Mouse (Mus musculus) midbrain, embryonic 11.5 days (tissue): ENCODE measurements around the gene Trappc10. TPM values are rescaled to one million over a fixed set of nuclear protein-coding genes. Genes with fewer than 3 reads are reported as not detected.
A peak's percentile ranks its signal among the peaks of the same experiment; 100 is the strongest.

Experiments used
- ATAC-seq: fragments of 200-750 bp; cut with Nextera tagmentation; 2 replicates; pipeline ENCODE4 v1.8.0; 2017; ENCODE audit warnings: moderate TSS enrichment, moderate library complexity; ENCODE audit not compliant: low FRiP score
- DNase-seq: peaks from one replicate; pipeline ENCODE4 v3.0.0; 2015; ENCODE audit warnings: low spot score; ENCODE audit errors: missing footprints
- H3K27ac ChIP-seq: fragments of 300-500 bp; sonication (generic); 2 replicates; pipeline ENCODE4 v1.5.1; 2014; ENCODE audit warnings: low read depth, low read length
- H3K27me3 ChIP-seq: fragments of 300-500 bp; sonication (generic); 2 replicates; pipeline ENCODE4 v1.6.1; 2014; ENCODE audit warnings: mild to moderate bottlenecking, low read length, moderate library complexity, mixed read lengths; ENCODE audit not compliant: control insufficient read depth, insufficient read depth
- H3K36me3 ChIP-seq: fragments of 300-500 bp; sonication (generic); 2 replicates; pipeline ENCODE4 v1.6.1; 2014; ENCODE audit warnings: mild to moderate bottlenecking, low read length, moderate library complexity, mixed read lengths; ENCODE audit not compliant: control insufficient read depth, insufficient read depth
- H3K4me1 ChIP-seq: fragments of 300-500 bp; sonication (generic); 2 replicates; pipeline ENCODE4 v1.6.1; 2014; ENCODE audit warnings: low read length; ENCODE audit not compliant: control insufficient read depth, insufficient read depth
- H3K4me2 ChIP-seq: fragments of 300-500 bp; sonication (generic); 2 replicates; pipeline ENCODE4 v1.6.1; 2014; ENCODE audit warnings: mild to moderate bottlenecking, moderate library complexity
- H3K4me3 ChIP-seq: fragments of 300-500 bp; sonication (generic); 2 replicates; pipeline ENCODE4 v1.5.1; 2014; ENCODE audit warnings: low read depth, low read length
- H3K9ac ChIP-seq: fragments of 300-500 bp; sonication (generic); 2 replicates; pipeline ENCODE4 v1.6.1; 2014; ENCODE audit warnings: low read length
- H3K9me3 ChIP-seq: fragments of 300-500 bp; sonication (generic); 2 replicates; pipeline ENCODE4 v1.6.1; 2016; ENCODE audit warnings: low read length; ENCODE audit not compliant: control insufficient read depth
- WGBS: fragments of 180-500 bp; shearing (Covaris S2); extraction: QIAGEN DNeasy Blood & Tissue Kit; methylation state at CpG from one replicate; pipeline ENCODE4 v1.1.7; 2014; 5-methylcytosine and 5-hydroxymethylcytosine counted together
- polyA plus RNA-seq: library from polyadenylated mRNA; unstranded; fragments of >200 nt; fragmentation: Nextera tagmentation; extraction: Ambion mirVana; gene quantifications from 2 replicates; pipeline ENCODE4 v1.2.1, GENCODE M21; 2014

Gene Trappc10
- polyA plus RNA-seq, 1 experiment from 2014 or later = 16.7 TPM

DNA sequence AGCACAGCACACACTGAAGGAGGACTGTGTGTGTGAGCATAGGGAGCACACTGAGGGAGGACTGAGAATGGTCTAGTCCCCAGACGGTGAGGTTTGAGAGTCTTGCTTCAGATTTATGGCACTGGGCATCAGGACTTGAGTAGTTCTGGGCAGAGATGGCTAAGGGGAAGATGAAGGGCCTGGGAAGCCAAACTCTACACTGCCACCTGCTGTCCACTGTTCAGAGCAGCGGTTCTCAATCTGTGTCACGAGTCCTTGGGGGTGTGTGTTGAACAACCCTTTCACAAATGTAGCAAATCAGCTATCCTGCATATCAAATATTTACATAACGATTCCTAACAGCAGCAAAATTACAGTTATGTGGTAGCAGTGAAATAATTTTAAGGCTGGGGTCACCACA is 80.5 kb downstream of the Trappc10 start:
- H3K4me3 ChIP-seq = no peak overlapping the region
- DNase-seq = peak; percentile 90
- no peaks in the 10 kb centered on the region for H3K9me3 ChIP-seq
- H3K27me3 ChIP-seq = no peaks in the 10 kb centered on the region
- H3K9ac ChIP-seq = no peak overlapping the region
- H3K36me3 ChIP-seq = peaks cover 2% of the 10 kb centered on the region; the same call in 1 of the 2 replicates
- no peak overlapping the region for H3K27ac ChIP-seq
- 34% methylated on average over 4 of the region's 4 CpGs for WGBS
- no peak for ATAC-seq
- H3K4me2 ChIP-seq = no peak overlapping the region
- H3K4me1 ChIP-seq = peaks cover 3% of the 10 kb centered on the region

GRCm38 (mm10) chr10:78163241-78163640 is 81.2 kb downstream of the Trappc10 start:
- ATAC-seq (no peak), DNase-seq (no peak)
- H3K4me3 ChIP-seq = no peak overlapping the region
- no peak overlapping the region for H3K4me2 ChIP-seq
- no peak overlapping the region for H3K9ac ChIP-seq
- no peak overlapping the region for H3K27ac ChIP-seq
- H3K27me3 ChIP-seq = no peaks in the 10 kb centered on the region
- 0 out of 2 replicates have a peak, but pooled peaks cover 2% of the 10 kb centered on the region for H3K4me1 ChIP-seq
- H3K9me3 ChIP-seq = no peaks in the 10 kb centered on the region
- WGBS = 93% methylated on average over 9 of the region's 9 CpGs
- H3K36me3 ChIP-seq = peaks cover under 1% of the 10 kb centered on the region; the same call in 1 of the 2 replicates

DNA sequence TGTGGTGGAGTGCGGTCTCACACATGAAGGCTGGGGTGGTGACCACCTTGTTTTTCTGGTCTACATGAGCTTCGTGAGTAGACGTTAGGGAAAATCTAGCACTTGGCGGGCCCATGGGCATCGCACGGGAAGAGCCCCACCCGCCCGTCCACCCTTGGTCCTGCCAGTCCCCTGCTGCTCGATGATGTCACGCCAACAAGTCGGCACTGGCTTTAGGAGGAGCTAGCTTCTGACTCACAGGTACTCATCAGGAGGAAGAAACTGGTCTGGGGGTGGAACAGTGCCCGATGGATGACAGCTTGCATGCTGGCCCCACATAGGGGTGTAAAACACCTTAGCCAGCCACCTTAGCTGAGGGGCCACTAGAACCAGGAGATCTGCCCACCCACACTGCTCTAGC is 81.8 kb downstream of the Trappc10 start:
- WGBS = 96% methylated on average over 12 of the region's 12 CpGs
- H3K36me3 ChIP-seq = no peaks in the 10 kb centered on the region
- no peak for ATAC-seq

GRCm38 (mm10) chr10:78161096-78161495 is 83.3 kb downstream of the Trappc10 start:
- Histone ChIP-seq H3K36me3 (no peaks in the 10 kb centered on the region), H3K27ac (no peak overlapping the region)

More for the DNA sequence above, 81.8 kb downstream of the Trappc10 start:
- Histone ChIP-seq H3K4me3 (no peak overlapping the region), H3K9me3 (no peaks in the 10 kb centered on the region), H3K4me2 (no peak overlapping the region), H3K27me3 (no peaks in the 10 kb centered on the region), H3K4me1 (0 out of 2 replicates have a peak, but pooled peaks cover 2% of the 10 kb centered on the region), H3K27ac (no peak overlapping the region), H3K9ac (no peak overlapping the region)
- no peak for DNase-seq

GRCm38 (mm10) chr10:78160369-78161095 is 83.9 kb downstream of the Trappc10 start:
- no peak overlapping the region for H3K4me3 ChIP-seq
- H3K27ac ChIP-seq = no peak overlapping the region
- H3K9ac ChIP-seq = no peak overlapping the region
- no peaks in the 10 kb centered on the region for H3K36me3 ChIP-seq
- H3K4me2 ChIP-seq = no peak overlapping the region
- H3K4me1 ChIP-seq = 0 out of 2 replicates have a peak, but pooled peaks cover 2% of the 10 kb centered on the region
- no peaks in the 10 kb centered on the region for H3K9me3 ChIP-seq
- no peaks in the 10 kb centered on the region for H3K27me3 ChIP-seq
- 89% methylated on average over 16 of the region's 16 CpGs for WGBS
- DNase-seq (no peak), ATAC-seq (peak; percentile 19; the same call in 1 of the 2 replicates)

More at GRCm38 (mm10) chr10:78161096-78161495, 83.3 kb downstream of the Trappc10 start:
- H3K9me3 ChIP-seq = no peaks in the 10 kb centered on the region
- ATAC-seq (no peak), DNase-seq (no peak)
- no peak overlapping the region for H3K4me3 ChIP-seq
- H3K9ac ChIP-seq = no peak overlapping the region
- no peaks in the 10 kb centered on the region for H3K27me3 ChIP-seq
- 85% methylated on average over 8 of the region's 8 CpGs for WGBS
- H3K4me2 ChIP-seq = no peak overlapping the region
- H3K4me1 ChIP-seq = 0 out of 2 replicates have a peak, but pooled peaks cover 2% of the 10 kb centered on the region

- Histone ChIP-seq H3K9ac (no peak overlapping the region), H3K4me2 (no peak overlapping the region), H3K4me1 (0 out of 2 replicates have a peak, but pooled peaks cover 2% of the 10 kb centered on the region), H3K36me3 (no peaks in the 10 kb centered on the region), H3K4me3 (no peak overlapping the region), H3K9me3 (no peaks in the 10 kb centered on the region), H3K27ac (no peak overlapping the region), H3K27me3 (no peaks in the 10 kb centered on the region)
- DNase-seq (peak; percentile 96), ATAC-seq (peak; percentile 78)
- 2% methylated on average over 7 of the region's 7 CpGs for WGBS
Measured at GRCm38 (mm10) chr10:78159906-78160305, 84.5 kb downstream of the Trappc10 start.

DNA sequence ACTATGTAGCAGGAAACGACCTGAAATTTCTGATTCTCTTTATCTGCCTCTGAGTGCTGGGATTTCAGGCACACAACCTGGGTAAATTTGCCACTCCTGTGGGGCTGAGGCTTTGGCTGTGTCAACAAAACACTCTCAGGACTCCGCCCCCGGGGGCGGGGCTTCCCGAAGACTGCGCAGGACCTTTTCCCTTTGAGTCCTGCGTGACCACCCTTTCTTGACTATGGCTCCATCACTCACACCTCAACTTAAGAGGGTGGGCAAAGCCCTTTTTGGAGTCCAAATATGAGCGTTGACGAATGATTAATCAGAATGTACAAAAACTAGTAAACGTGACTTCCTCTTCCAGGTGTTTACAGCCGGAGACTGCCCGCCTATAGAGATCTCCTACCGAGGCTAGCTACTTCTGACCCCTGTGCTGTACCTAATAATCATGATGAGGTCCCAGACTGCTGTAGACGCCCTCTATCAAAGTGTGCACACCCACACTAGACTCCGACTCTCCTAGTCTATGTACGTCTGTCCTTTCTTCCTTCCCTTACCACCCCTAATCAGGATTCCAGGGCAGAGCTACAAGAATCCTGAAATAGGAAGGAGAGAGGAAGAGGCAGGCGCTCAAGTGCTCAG is 85.1 kb downstream of the Trappc10 start:
- 13% methylated on average over 17 of the region's 17 CpGs for WGBS
- H3K27ac ChIP-seq = no peak overlapping the region
- H3K4me2 ChIP-seq = no peak overlapping the region
- H3K36me3 ChIP-seq = no peaks in the 10 kb centered on the region
- ATAC-seq = peak; percentile 26; the same call in 1 of the 2 replicates
- no peaks in the 10 kb centered on the region for H3K27me3 ChIP-seq
- H3K4me1 ChIP-seq = 0 out of 2 replicates have a peak, but pooled peaks cover 2% of the 10 kb centered on the region
- no peak overlapping the region for H3K4me3 ChIP-seq
- no peak overlapping the region for H3K9ac ChIP-seq
- no peak for DNase-seq
- no peaks in the 10 kb centered on the region for H3K9me3 ChIP-seq

GRCm38 (mm10) chr10:78158041-78158440 is 86.4 kb downstream of the Trappc10 start:
- Histone ChIP-seq H3K27me3 (no peaks in the 10 kb centered on the region), H3K36me3 (no peaks in the 10 kb centered on the region), H3K27ac (no peak overlapping the region), H3K4me3 (no peak overlapping the region), H3K4me2 (no peak overlapping the region), H3K9ac (no peak overlapping the region), H3K9me3 (no peaks in the 10 kb centered on the region), H3K4me1 (0 out of 2 replicates have a peak, but pooled peaks cover 2% of the 10 kb centered on the region)
- 91% methylated on average over 15 of the region's 15 CpGs for WGBS
- no peak for ATAC-seq
- DNase-seq = no peak

DNA sequence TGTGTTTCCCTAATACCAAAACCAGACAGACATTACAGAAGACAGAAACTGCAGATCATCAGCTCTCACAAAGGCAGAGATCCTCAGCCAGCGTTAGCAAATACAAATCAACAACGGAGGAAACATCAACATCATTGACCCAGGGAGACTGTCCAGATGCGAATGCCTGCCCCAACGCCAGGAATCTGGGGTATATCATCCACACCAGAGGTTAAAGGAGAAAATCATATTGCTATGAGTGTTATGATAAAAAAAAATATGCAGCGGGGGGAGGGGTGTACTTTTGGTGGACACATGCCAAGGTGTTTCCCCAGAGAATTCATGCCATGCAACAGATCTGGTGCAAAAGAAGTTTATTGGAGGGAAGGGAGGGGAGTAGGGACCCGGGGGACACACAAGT is 87.5 kb downstream of the Trappc10 start:
- no peaks in the 10 kb centered on the region for H3K9me3 ChIP-seq
- no peak overlapping the region for H3K4me2 ChIP-seq
- no peak overlapping the region for H3K27ac ChIP-seq
- H3K36me3 ChIP-seq = no peaks in the 10 kb centered on the region
- ATAC-seq (no peak), DNase-seq (no peak)
- 0 out of 2 replicates have a peak, but pooled peaks cover 2% of the 10 kb centered on the region for H3K4me1 ChIP-seq
- no peak overlapping the region for H3K4me3 ChIP-seq
- no peak overlapping the region for H3K9ac ChIP-seq
- WGBS = 83% methylated on average over 6 of the region's 6 CpGs
- no peaks in the 10 kb centered on the region for H3K27me3 ChIP-seq
